Mouse (Mus musculus) megakaryocyte, embryonic 14.5 days (primary cell): ENCODE measurements around the gene Gm20388.

Experiments used
- FLI1 ChIP-seq: IDR thresholded peaks from 2 replicates; pipeline ENCODE4 v1.6.1; 2012; ENCODE audit warnings: low read length, inconsistent platforms, mixed read lengths
- GATA1 ChIP-seq: IDR thresholded peaks from 3 replicates; pipeline ENCODE4 v1.6.1; 2012; ENCODE audit warnings: mixed read lengths, low read length, inconsistent platforms, borderline replicate concordance

- TF ChIP-seq FLI1 (no peak), GATA1 (no peak)
Observed at GRCm38 (mm10) chr8:123823532-123824123, 3913.0 kb downstream of the Gm20388 start.
